Mouse (Mus musculus) forebrain, embryonic 16.5 days (tissue): ENCODE results near the gene Qtrt2. TPM values are rescaled to one million over a fixed set of nuclear protein-coding genes. Genes with fewer than 3 reads are reported as not detected.

Experiments
- ATAC-seq: fragments of 200-750 bp; cut with Nextera tagmentation; 2 replicates; pipeline ENCODE4 v1.8.0; 2017; ENCODE audit warnings: mild to moderate bottlenecking, moderate library complexity
- H3K27ac ChIP-seq: fragments of 300-500 bp; sonication (generic); 2 replicates; pipeline ENCODE4 v1.5.1; 2014; ENCODE audit warnings: low read length, control low read depth
- H3K27me3 ChIP-seq: fragments of 300-500 bp; sonication (generic); replicated peaks from 2 replicates; pipeline ENCODE4 v1.6.1; 2014; ENCODE audit warnings: low read length; ENCODE audit not compliant: control insufficient read depth, insufficient read depth
- H3K36me3 ChIP-seq: fragments of 300-500 bp; sonication (generic); 2 replicates; pipeline ENCODE4 v1.6.1; 2014; ENCODE audit not compliant: control insufficient read depth, insufficient read depth
- H3K4me1 ChIP-seq: fragments of 300-500 bp; sonication (generic); replicated peaks from 2 replicates; pipeline ENCODE4 v1.6.1; 2014; ENCODE audit warnings: low read length; ENCODE audit not compliant: control insufficient read depth, insufficient read depth
- H3K4me2 ChIP-seq: fragments of 300-500 bp; sonication (generic); 2 replicates; pipeline ENCODE4 v1.6.1; 2014; ENCODE audit warnings: mild to moderate bottlenecking, low read length, control low read depth
- H3K4me3 ChIP-seq: fragments of 300-500 bp; sonication (generic); replicated peaks from 2 replicates; pipeline ENCODE4 v1.5.1; 2014; ENCODE audit warnings: mild to moderate bottlenecking, low read length, control low read depth
- H3K9ac ChIP-seq: fragments of 300-500 bp; sonication (generic); replicated peaks from 2 replicates; pipeline ENCODE4 v1.6.1; 2014; ENCODE audit warnings: low read depth, low read length, control low read depth
- H3K9me3 ChIP-seq: fragments of 300-500 bp; sonication (generic); 2 replicates; pipeline ENCODE4 v1.6.1; 2016; ENCODE audit warnings: low read length; ENCODE audit not compliant: control insufficient read depth
- WGBS: fragments of 180-500 bp; shearing (Covaris S2); extraction: QIAGEN DNeasy Blood & Tissue Kit; methylation state at CpG from one replicate; pipeline ENCODE4 v1.1.7; 2014; 5-methylcytosine and 5-hydroxymethylcytosine counted together
- polyA plus RNA-seq: library from polyadenylated mRNA; unstranded; fragments of >200 nt; fragmentation: Nextera tagmentation; extraction: Ambion mirVana; gene quantifications from 2 replicates; pipeline ENCODE4 v1.2.1, GENCODE M21; 2015

The Qtrt2 gene
- polyA plus RNA-seq, 1 experiment from 2014 or later, result 23.6 TPM

DNA sequence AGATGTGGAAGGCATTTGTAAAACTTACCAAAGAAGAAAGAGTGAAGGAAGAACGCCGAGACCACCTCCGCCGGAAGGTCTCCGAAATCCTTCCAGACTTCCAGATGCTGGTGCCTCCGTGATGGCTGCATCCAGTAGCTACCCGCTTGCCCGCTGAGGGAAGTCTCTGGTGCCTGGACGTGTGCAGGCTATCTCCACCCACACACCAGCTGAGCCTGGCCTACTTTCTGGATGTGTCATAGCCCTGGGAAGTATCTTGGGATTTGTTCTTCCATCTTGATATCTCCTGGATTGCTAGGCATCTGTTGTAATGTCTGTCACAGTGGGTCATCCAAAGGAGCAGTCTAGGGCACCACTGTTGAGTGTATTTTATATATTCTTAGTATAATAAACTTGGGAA lies 36.7 kb upstream of the Qtrt2 start:
- no peaks in the 10 kb centered on the region for H3K27me3 ChIP-seq
- no peaks in the 10 kb centered on the region for H3K9me3 ChIP-seq
- no peak overlapping the region for H3K9ac ChIP-seq
- no peak overlapping the region for H3K4me2 ChIP-seq
- ATAC-seq, result no peak
- WGBS, result 97% methylated on average over 9 of the region's 9 CpGs
- H3K27ac ChIP-seq, result no peak overlapping the region
- no peak overlapping the region for H3K4me3 ChIP-seq
- H3K36me3 ChIP-seq, result no peaks in the 10 kb centered on the region; the same call in 1 of the 2 replicates
- peaks cover 3% of the 10 kb centered on the region; the same call in 1 of the 2 replicates for H3K4me1 ChIP-seq

DNA sequence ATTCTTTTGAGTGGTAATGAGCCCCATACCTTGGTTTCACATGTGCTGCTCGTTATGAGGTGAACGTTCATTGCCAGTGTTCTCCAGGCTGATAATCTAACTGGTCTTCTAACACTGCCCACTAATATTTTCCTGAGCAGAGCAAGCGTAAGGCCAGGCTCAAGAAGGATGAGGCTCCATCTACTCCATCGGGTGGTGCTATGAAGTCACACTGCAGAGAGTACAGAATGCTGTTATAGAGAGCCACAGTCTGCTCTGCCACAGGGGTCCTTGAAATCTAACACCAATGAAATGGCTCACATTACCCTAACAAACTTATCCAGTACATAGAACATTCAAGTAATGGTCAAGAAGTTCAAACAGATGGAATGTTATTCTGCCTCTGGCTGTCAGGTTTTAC lies 31.4 kb upstream of the Qtrt2 start:
- no peaks in the 10 kb centered on the region; the same call in 1 of the 2 replicates for H3K36me3 ChIP-seq
- H3K27ac ChIP-seq, result no peak overlapping the region
- WGBS, result 79% methylated on average over 4 of the region's 4 CpGs
- ATAC-seq, result no peak
- no peak overlapping the region for H3K4me3 ChIP-seq
- H3K4me2 ChIP-seq, result no peak overlapping the region
- H3K9me3 ChIP-seq, result no peaks in the 10 kb centered on the region
- H3K27me3 ChIP-seq, result no peaks in the 10 kb centered on the region
- no peak overlapping the region for H3K9ac ChIP-seq
- no peaks in the 10 kb centered on the region for H3K4me1 ChIP-seq

DNA sequence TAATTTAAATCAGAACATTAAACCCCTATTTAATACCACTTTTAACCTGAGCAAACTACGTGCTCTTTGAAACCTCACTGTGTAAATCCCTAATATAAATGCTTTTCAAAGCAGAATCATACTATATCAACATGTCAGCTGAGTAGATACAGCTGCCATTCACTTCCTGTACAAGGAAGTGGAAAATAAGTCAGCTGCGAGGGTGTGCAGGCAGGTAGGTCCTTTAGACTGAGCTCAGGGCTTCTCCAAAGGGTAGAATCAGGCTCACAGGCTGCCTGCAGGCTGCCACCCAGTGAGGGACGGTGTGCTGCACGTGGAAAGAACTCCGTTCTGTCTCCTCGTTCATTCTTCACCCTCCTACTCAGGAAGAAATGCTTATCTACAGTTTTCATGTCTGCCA lies 28.3 kb upstream of the Qtrt2 start:
- 84% methylated on average over 6 of the region's 6 CpGs for WGBS
- H3K27me3 ChIP-seq, result no peaks in the 10 kb centered on the region
- H3K9ac ChIP-seq, result no peak overlapping the region
- ATAC-seq, result no peak
- no peaks in the 10 kb centered on the region; the same call in 1 of the 2 replicates for H3K36me3 ChIP-seq
- no peak overlapping the region for H3K4me2 ChIP-seq
- H3K4me1 ChIP-seq, result no peaks in the 10 kb centered on the region
- no peak overlapping the region for H3K27ac ChIP-seq
- H3K9me3 ChIP-seq, result no peaks in the 10 kb centered on the region
- no peak overlapping the region for H3K4me3 ChIP-seq

DNA sequence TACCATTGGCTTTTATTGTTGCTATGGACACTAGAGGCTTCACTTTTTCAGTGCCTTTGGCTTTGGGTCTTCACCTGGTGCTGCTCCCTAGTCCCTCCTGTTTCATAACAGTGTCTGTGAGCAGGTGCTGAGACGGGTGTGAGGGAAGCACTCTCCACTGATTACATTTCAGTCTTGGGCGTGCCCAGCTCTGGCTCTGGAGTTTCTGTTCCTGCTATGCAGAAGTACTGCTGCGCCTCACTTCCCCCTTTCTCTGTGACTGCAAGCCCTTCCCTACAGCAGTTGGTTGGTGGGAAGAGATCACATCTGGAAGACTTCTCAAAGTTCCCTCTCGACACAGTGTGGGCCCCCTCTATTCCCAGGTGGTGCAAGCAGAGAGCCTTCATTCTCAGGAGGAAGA lies 25.0 kb upstream of the Qtrt2 start:
- no peaks in the 10 kb centered on the region for H3K9me3 ChIP-seq
- no peaks in the 10 kb centered on the region for H3K36me3 ChIP-seq
- WGBS, result 92% methylated on average over 4 of the region's 4 CpGs
- no peak overlapping the region for H3K4me2 ChIP-seq
- no peaks in the 10 kb centered on the region for H3K4me1 ChIP-seq
- no peak overlapping the region for H3K9ac ChIP-seq
- ATAC-seq, result no peak
- no peaks in the 10 kb centered on the region for H3K27me3 ChIP-seq
- H3K27ac ChIP-seq, result no peak overlapping the region
- no peak overlapping the region for H3K4me3 ChIP-seq

DNA sequence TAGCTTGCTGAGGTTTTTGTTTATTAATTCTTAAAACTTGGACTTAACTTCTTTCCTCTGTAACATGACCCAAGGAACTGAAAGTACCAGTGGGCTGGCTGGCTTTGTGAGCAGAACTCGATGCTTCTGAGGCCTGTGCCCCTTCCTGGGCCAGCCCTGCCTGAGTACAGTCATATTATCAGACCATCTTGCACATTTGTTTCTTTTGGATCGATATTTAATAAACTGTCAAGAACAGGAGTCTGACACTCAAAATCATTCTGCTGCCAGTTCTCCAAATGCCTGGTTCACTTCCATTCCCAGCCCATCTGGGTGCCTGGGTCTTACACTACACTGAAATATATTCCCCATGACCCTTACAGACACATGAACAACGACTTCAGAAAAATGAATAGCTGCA lies 19.3 kb upstream of the Qtrt2 start:
- H3K9me3 ChIP-seq, result no peaks in the 10 kb centered on the region
- H3K27ac ChIP-seq, result peak overlapping the region; percentile 13; the same call in 1 of the 2 replicates
- no peaks in the 10 kb centered on the region for H3K36me3 ChIP-seq
- no peak overlapping the region for H3K4me2 ChIP-seq
- no peak overlapping the region for H3K4me3 ChIP-seq
- no peaks in the 10 kb centered on the region for H3K4me1 ChIP-seq
- H3K27me3 ChIP-seq, result no peaks in the 10 kb centered on the region
- no peak overlapping the region for H3K9ac ChIP-seq
- WGBS, result 65% methylated on average over 3 of the region's 3 CpGs
- peak; percentile 67 for ATAC-seq

DNA sequence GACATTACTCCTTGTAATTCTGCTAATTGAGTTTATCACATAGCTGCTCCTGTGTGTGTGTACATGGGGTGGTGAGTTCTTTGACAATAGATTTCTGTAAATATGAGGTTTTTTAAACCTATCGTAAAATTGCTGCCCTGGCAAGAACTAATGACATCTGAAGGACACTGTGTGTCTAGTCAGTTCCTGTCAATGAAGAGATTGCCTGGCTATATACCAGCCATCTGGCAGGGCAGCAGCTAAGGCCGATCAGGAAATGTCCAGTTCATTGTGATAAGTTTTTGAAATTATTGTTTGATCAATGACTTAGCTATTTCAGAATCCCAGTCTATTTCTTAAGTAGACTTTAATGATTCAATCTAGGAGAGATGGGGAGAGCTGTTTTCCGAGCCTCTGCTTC lies 18.7 kb upstream of the Qtrt2 start:
- H3K27ac ChIP-seq, result peak overlapping the region; percentile 27; the same call in 1 of the 2 replicates
- ATAC-seq, result no peak

DNA sequence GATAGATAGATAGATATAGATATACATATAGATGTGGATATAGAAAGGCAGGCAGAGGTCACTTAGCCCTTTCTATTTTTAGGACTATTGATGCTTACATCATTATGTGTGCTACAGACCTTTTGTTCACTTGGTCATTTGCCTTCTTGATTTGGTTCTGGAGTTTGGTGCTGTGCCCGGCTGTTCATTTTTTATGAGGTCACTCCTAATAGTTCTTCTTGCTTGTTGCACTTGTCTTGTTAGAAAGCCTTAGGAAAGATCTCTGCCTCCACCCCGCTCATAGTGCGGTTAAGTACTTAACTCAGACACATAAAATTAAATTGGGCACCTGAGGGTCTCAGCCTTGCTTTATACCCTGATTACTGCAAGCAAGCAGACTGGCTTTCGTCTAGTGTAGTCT lies 14.2 kb upstream of the Qtrt2 start:
- 89% methylated on average over 4 of the region's 4 CpGs for WGBS
- H3K9ac ChIP-seq, result no peak overlapping the region
- no peak overlapping the region for H3K4me3 ChIP-seq
- no peak overlapping the region for H3K4me2 ChIP-seq
- no peak overlapping the region for H3K27ac ChIP-seq
- H3K9me3 ChIP-seq, result no peaks in the 10 kb centered on the region
- H3K27me3 ChIP-seq, result no peaks in the 10 kb centered on the region
- ATAC-seq, result no peak
- no peaks in the 10 kb centered on the region; the same call in 1 of the 2 replicates for H3K4me1 ChIP-seq
- H3K36me3 ChIP-seq, result no peaks in the 10 kb centered on the region

More for the DNA sequence above, 18.7 kb upstream of the Qtrt2 start:
- Histone ChIP-seq H3K9ac (no peak overlapping the region), H3K4me2 (no peak overlapping the region), H3K4me3 (no peak overlapping the region), H3K27me3 (no peaks in the 10 kb centered on the region), H3K36me3 (no peaks in the 10 kb centered on the region), H3K9me3 (no peaks in the 10 kb centered on the region), H3K4me1 (no peaks in the 10 kb centered on the region)
- WGBS, result 84% methylated on average over 3 of the region's 3 CpGs

DNA sequence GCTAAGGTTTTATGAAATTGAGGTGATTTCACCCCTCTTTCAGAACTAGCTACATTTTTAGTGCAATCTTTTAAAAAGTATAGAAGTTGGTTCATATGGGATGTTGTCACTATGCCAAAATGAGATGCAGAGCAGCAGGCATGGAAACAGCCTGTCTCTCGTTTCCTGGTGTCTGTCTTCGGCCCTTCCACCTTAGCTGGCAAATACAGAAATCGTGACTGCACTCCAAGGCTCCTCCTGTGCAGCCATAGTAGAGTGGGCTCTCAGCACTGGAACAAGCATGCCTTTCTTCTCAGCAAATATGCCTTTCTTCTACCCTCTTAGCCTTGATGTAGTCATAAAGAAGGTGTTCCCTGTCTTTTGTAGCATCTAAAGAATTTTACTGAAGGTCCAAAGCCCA lies 9.3 kb upstream of the Qtrt2 start:
- no peaks in the 10 kb centered on the region for H3K9me3 ChIP-seq
- no peaks in the 10 kb centered on the region; the same call in 1 of the 2 replicates for H3K4me1 ChIP-seq
- no peak overlapping the region for H3K9ac ChIP-seq
- no peak for ATAC-seq
- no peak overlapping the region for H3K27ac ChIP-seq
- H3K4me2 ChIP-seq, result no peak overlapping the region
- no peak overlapping the region for H3K4me3 ChIP-seq
- 54% methylated on average over 3 of the region's 3 CpGs for WGBS
- H3K36me3 ChIP-seq, result no peaks in the 10 kb centered on the region
- no peaks in the 10 kb centered on the region for H3K27me3 ChIP-seq

DNA sequence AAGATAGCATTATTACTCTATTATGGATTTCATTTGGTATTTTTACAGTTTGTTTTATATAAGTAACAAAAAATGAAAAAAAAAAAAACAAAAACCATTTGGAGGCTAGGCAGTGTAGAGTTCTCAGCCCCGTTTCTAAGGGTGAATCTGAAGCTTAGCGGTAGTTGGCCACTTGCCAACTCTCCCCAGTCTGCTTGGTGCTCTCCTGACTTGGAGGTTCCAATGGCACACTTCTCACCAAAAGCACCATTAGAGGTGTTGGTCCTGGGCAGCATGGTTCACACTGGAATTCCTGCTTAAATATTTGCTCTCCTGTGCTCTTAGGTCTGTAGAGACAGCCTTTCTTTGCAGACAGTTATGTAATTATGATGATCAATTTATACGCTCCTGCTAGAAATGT lies 8.8 kb upstream of the Qtrt2 start:
- no peaks in the 10 kb centered on the region for H3K27me3 ChIP-seq
- no peaks in the 10 kb centered on the region for H3K36me3 ChIP-seq
- H3K27ac ChIP-seq, result no peak overlapping the region
- H3K4me3 ChIP-seq, result no peak overlapping the region
- no peak overlapping the region for H3K4me2 ChIP-seq
- no peaks in the 10 kb centered on the region; the same call in 1 of the 2 replicates for H3K4me1 ChIP-seq
- no peak for ATAC-seq
- 47% methylated on average over 3 of the region's 3 CpGs for WGBS
- H3K9me3 ChIP-seq, result no peaks in the 10 kb centered on the region
- no peak overlapping the region for H3K9ac ChIP-seq

DNA sequence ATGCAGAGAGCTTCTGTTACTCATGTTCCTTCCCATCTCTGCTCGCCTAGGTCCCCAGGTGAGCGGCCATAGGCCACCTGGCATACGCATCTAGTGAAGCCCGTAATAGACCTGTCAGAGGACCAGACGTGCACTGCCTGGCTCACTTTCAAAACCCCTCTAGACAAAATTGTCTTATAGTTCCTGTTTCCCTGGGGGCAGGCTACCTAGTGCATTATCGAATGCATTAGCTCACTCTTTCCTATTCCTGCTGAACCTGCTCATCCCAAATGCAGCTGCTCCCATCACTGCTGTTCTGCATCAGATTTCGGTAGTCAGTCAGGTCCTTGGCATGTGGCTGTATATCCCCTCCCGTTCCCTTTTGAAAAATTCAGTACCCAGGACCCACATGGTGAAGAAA lies 8.2 kb upstream of the Qtrt2 start:
- Histone ChIP-seq H3K4me2 (no peak overlapping the region), H3K27ac (no peak overlapping the region), H3K9ac (no peak overlapping the region), H3K4me1 (no peaks in the 10 kb centered on the region; the same call in 1 of the 2 replicates), H3K4me3 (no peak overlapping the region), H3K27me3 (no peaks in the 10 kb centered on the region), H3K36me3 (no peaks in the 10 kb centered on the region), H3K9me3 (no peaks in the 10 kb centered on the region)
- WGBS, result 81% methylated on average over 8 of the region's 8 CpGs
- no peak for ATAC-seq
